Mouse (Mus musculus) adrenal gland, postnatal 14 days (tissue): ENCODE results near the gene Mfsd4b3. TPM values are rescaled to one million over a fixed set of nuclear protein-coding genes. Genes with fewer than 3 reads are reported as not detected.
"Not testable (repeated sequence)": the region's sequence is repeated elsewhere in the genome, so short reads cannot be mapped to it uniquely, and the experiment has no call there.

ENCODE experiments used
- DNase-seq: peaks from one replicate; pipeline ENCODE4 v3.0.0; 2021; ENCODE audit warnings: mixed read lengths
- total RNA-seq: library from RNA; stranded (reverse); gene quantifications from 2 replicates; pipeline ENCODE4 v1.2.3, GENCODE M21; 2021

The Mfsd4b3 gene
- total RNA-seq, 1 experiment from 2014 or later = 5.7 TPM

DNA sequence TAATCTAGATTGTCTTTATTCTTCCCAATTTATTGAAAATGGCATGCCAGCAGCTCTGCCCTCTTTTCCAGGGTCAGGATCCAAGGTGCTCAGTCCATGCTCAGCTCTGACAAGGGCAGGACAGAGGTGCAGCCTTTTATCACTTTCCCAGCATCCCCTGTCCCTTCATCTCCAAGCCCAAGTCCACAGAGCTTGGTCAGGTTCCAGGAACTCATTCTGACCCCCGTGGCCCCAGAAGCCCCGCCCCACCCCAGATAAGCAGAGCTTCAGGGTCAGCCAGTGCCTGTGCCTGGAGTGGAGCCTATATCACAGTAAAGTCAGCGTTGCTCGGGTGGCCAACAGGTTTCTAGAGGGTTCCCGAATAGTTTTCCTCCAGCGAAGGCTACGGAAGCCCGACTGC is 35.4 kb downstream of the Mfsd4b3 start:
- DNase-seq = not testable (repeated sequence)

DNA sequence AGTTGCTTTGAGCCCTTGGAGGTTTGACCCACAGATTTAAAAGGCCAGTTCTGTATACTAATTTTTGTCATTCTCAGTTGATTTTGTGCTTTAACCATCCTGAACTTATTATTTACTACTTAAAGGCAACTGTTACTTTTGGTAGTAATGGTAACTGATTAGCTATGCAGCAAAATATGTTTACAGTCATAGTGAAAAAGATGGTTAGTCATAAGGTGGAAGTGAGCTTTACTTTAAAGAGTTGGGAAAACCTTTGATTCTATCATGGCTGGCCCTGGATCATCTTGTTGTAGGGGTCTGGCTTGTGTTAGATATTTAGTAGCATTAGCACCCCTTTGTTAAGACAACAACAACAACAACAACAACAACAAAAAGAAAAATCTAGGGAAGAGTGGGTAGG is 47.3 kb downstream of the Mfsd4b3 start:
- DNase-seq = no peak

DNA sequence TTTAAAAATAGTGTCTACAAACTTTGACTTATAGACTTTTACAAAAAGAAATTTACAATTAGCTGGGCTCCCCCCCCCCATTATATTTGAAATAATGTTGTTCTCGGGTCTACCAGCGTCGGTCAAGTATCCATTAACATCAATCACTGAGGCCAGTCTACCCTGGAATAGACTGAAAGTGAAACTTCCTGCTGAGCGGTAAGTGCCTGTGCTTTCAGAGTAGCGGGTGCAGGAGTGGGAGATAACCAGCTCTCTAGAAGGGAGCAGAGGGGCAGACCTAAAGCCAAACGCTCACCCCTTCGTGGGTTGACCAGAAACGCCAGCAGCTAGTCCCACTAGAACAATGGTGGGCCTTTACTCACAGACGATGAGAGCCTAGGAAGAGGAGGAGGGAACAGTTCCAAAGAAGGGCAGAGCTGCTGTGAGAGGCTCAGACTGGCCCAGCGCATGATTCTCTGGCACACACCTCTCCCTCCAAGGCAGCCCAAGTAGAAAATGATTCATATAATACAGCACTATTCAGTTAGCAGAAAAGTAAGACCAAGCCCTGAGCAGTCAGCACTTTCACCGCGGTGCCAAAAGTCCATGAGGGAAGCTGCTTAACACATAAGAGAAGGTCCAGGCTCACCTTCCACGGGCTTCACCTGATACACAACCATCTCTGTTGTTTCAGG is 51.0 kb downstream of the Mfsd4b3 start:
- DNase-seq = no peak

DNA sequence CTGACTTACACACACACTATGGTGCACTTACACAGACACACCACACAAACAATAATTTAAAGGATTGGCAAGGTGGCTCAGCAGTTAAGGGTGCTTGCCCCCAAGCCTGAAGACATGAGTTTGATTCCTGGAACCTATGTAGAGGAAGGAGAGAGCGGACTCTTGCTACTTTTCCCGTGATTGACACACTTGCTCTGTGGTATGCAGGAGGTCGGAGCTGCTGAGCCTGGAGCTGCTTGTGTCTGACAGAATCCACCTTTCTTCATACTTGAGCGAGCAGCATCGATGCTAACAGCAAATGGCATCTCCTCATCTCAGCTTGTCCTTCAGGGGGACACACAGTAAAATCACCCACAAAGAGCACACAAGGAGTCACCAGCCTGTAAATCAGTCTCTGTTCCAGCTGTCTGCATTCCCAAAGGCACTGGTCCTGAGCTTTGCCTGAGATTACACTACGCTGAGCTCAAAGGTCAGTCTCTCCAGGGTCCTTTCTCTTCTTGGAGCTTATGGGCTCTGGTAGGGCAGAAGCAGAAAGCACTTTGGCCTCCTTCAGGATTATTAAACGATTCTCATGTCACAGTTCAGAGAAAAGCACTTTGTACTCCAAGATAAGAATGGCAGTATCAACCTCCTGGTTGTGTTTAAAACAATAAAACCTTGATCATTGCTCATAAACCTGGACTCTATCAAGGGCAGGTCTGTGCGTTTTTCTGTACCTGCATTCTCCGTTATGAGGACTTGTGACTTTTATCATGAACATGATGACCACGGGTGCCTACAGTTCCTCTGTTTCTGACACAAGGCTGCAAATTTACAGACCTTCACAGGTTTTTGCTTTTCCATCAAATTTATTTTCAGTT is 52.9 kb downstream of the Mfsd4b3 start:
- DNase-seq = no peak

DNA sequence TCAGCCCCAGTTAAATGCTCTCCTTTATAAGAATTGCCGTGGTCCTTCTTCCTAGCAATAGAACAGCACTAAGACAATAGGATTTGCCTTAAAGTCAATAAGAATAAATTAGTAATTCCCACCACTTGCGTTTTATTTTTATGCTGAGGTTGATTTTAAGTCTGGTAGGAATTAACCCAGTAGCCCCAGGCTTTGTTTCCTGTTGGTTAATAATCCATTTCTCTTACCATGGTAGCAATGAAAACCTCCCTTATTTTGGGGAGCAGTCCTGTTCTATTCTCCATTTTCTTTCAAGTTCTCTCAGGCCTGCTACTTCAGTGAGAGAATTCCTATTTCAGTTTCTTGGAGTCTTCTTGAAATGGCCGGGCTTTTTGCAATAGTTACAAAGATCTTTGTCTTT is 55.8 kb downstream of the Mfsd4b3 start:
- DNase-seq = no peak

DNA sequence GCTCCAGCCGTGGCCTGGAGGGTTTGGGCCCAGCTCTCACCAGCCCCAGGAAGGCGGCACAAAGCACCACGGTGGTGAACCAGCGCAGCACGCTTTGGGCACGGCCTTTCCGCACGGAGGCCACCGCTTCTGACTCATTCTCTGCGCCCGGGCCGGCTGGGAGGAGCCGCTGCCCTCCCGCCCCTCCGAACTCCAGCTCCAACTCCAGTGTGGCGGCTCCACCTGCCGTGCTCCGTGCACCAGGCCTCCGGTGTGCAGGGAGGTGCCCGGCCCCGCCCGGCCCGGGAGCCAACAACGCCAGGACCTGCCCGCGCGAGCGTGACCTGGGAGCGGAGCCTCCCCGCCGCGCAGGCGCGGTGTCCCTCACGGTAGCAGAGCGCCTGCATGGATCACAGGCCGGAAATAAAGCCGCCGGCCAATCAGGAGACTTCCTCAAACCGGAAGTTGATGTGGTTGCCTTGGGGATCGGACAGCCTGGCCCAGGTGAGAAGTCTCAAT is 61.0 kb downstream of the Mfsd4b3 start, which contains the start of gene Mfsd4b4:
Gene Mfsd4b4 (minus strand): TSS at position 365 of the 498 bp plus-strand sequence.
- DNase-seq = peak; percentile 93

Other genes starting within 250 kb of the Mfsd4b3 start
- 26.9 and 34.8 TPM in 2 replicates for gene Rev3l, start 228.0 kb downstream of the Mfsd4b3 start, total RNA-seq
- gene Mfsd4b4, start 60.9 kb downstream of the Mfsd4b3 start, total RNA-seq = 6.0 and 8.0 TPM in 2 replicates
- gene Mfsd4b2, start 33.2 kb downstream of the Mfsd4b3 start, total RNA-seq = 0.26 TPM in 2 replicates
- gene Mfsd4b5, start 26.5 kb upstream of the Mfsd4b3 start, total RNA-seq = 0.67 and 0.75 TPM in 2 replicates
- gene Mfsd4b1, start 65.1 kb upstream of the Mfsd4b3 start, total RNA-seq = 4.1 and 6.8 TPM in 2 replicates
- 24.6 and 29.7 TPM in 2 replicates for gene Slc16a10, start 182.1 kb upstream of the Mfsd4b3 start, total RNA-seq